Mouse (Mus musculus) CH12.LX (cell line): Measurements from ENCODE around the gene Coa4. TPM values are rescaled to one million over a fixed set of nuclear protein-coding genes. Genes with fewer than 3 reads are reported as not detected.
A peak's percentile ranks its signal among the peaks of the same experiment; 100 is the strongest.

Source experiments
- DNase-seq: peaks from one replicate; pipeline ENCODE4 v3.0.0-alpha.2; 2013; ENCODE audit errors: extremely low read depth
- H3K27ac ChIP-seq: 2 replicates; pipeline ENCODE4 v1.5.1; 2012; ENCODE audit warnings: low read depth, mild to moderate bottlenecking, control low read depth, moderate library complexity; ENCODE audit not compliant: insufficient read depth
- H3K27me3 ChIP-seq: replicated peaks from 2 replicates; pipeline ENCODE3; 2012; ENCODE audit warnings: inconsistent platforms
- H3K36me3 ChIP-seq, 2 experiments: replicated peaks in 1 of 2; 2 replicates each; pipeline versions ENCODE3 to v1.6.1; 2012; ENCODE audit warnings: inconsistent platforms in 1 of 2, low read length in 1 of 2, mild to moderate bottlenecking in 1 of 2, mixed read lengths in 1 of 2, moderate library complexity in 1 of 2; ENCODE audit not compliant: control insufficient read depth in 1 of 2, insufficient read depth in 1 of 2
- H3K4me1 ChIP-seq, 2 experiments: 2 replicates each; pipeline ENCODE4 v1.6.1; 2012; ENCODE audit warnings: inconsistent platforms in 1 of 2, moderate library complexity in 1 of 2; ENCODE audit not compliant: insufficient read depth in 2 of 2, control insufficient read depth in 1 of 2
- H3K4me2 ChIP-seq: 2 replicates; pipeline ENCODE4 v1.6.1; 2012; ENCODE audit warnings: low read depth, mild to moderate bottlenecking, control low read depth; ENCODE audit not compliant: poor library complexity, insufficient read depth, severe bottlenecking
- H3K4me3 ChIP-seq, 3 experiments: fragments of 150-350 bp in 1 of 3; sonication (generic) in 1 of 3; replicated peaks in 1 of 3; 2 replicates each; pipeline versions ENCODE3 to v1.5.1; 2011 to 2012; ENCODE audit warnings: low read depth in 2 of 3, low read length in 2 of 3, mild to moderate bottlenecking in 2 of 3, moderate library complexity in 2 of 3, control low read depth in 1 of 3, improper control_type of control experiment in 1 of 3, inconsistent platforms in 1 of 3, mixed read lengths in 1 of 3; ENCODE audit not compliant: poor library complexity in 1 of 3
- H3K79me2 ChIP-seq: replicated peaks from 2 replicates; pipeline ENCODE4 v1.6.1; 2012; ENCODE audit warnings: mild to moderate bottlenecking, moderate library complexity; ENCODE audit not compliant: control insufficient read depth, poor library complexity, insufficient read depth, severe bottlenecking; ENCODE audit errors: extremely low read depth
- H3K9ac ChIP-seq: 2 replicates; pipeline ENCODE4 v1.6.1; 2012; ENCODE audit warnings: low read depth, mild to moderate bottlenecking, control low read depth, moderate library complexity; ENCODE audit not compliant: insufficient read depth
- H3K9me3 ChIP-seq: replicated peaks from 2 replicates; pipeline ENCODE3; 2012; ENCODE audit warnings: low read length, inconsistent platforms, mixed read lengths
- CTCF ChIP-seq, 2 experiments: IDR thresholded peaks in 1 of 2; conservative IDR thresholded peaks in 1 of 2; 2 replicates each; pipeline ENCODE4 v1.5.1; 2011 to 2012; ENCODE audit warnings: low read depth in 2 of 2, low read length in 2 of 2, improper control_type of control experiment in 1 of 2, inconsistent platforms in 1 of 2, mild to moderate bottlenecking in 1 of 2, moderate library complexity in 1 of 2
- E2F4 ChIP-seq: IDR thresholded peaks from 2 replicates; pipeline ENCODE4 v1.6.1; 2011; ENCODE audit warnings: low read depth, low read length, improper control_type of control experiment; ENCODE audit not compliant: insufficient replicate concordance
- ETS1 ChIP-seq: conservative IDR thresholded peaks from 2 replicates; pipeline ENCODE4 v1.6.1; 2012; ENCODE audit warnings: low read depth, mild to moderate bottlenecking, inconsistent platforms, low read length, improper control_type of control experiment, moderate library complexity
- GABPA ChIP-seq: IDR thresholded peaks from 2 replicates; pipeline ENCODE4 v1.6.1; 2012; ENCODE audit warnings: low read depth, low read length, improper control_type of control experiment, inconsistent platforms; ENCODE audit not compliant: insufficient replicate concordance
- HCFC1 ChIP-seq: IDR thresholded peaks from 2 replicates; pipeline ENCODE4 v1.6.1; 2012; ENCODE audit warnings: low read depth, mild to moderate bottlenecking, inconsistent platforms, low read length, improper control_type of control experiment
- IRF4 ChIP-seq: IDR thresholded peaks from 2 replicates; pipeline ENCODE4 v1.6.1; 2014; ENCODE audit warnings: low read depth, mild to moderate bottlenecking, inconsistent platforms, low read length, improper control_type of control experiment
- JUND ChIP-seq: conservative IDR thresholded peaks from 2 replicates; pipeline ENCODE4 v1.6.1; 2011; ENCODE audit warnings: low read depth, low read length, improper control_type of control experiment
- MAFK ChIP-seq: IDR thresholded peaks from 2 replicates; pipeline ENCODE4 v1.6.1; 2011; ENCODE audit warnings: low read length, improper control_type of control experiment; ENCODE audit not compliant: insufficient replicate concordance
- MAZ ChIP-seq: IDR thresholded peaks from 2 replicates; pipeline ENCODE4 v1.6.1; 2012; ENCODE audit warnings: low read depth, mild to moderate bottlenecking, inconsistent platforms, low read length, improper control_type of control experiment, moderate library complexity
- MEF2A ChIP-seq: IDR thresholded peaks from 2 replicates; pipeline ENCODE4 v1.6.1; 2014; ENCODE audit warnings: low read depth, mild to moderate bottlenecking, inconsistent platforms, low read length, improper control_type of control experiment, borderline replicate concordance
- MXI1 ChIP-seq: IDR thresholded peaks from 2 replicates; pipeline ENCODE4 v1.6.1; 2011; ENCODE audit warnings: mild to moderate bottlenecking, low read depth, low read length, improper control_type of control experiment
- MYC ChIP-seq: IDR thresholded peaks from 2 replicates; pipeline ENCODE4 v1.6.1; 2011; ENCODE audit warnings: low read depth, mild to moderate bottlenecking, improper control_type of control experiment, low read length
- NELFE ChIP-seq: IDR thresholded peaks from 2 replicates; pipeline ENCODE4 v1.6.1; 2011; ENCODE audit warnings: low read depth, low read length, improper control_type of control experiment
- PAX5 ChIP-seq: IDR thresholded peaks from 2 replicates; pipeline ENCODE4 v1.6.1; 2012; ENCODE audit warnings: low read length, inconsistent platforms, mixed read lengths
- POLR2AphosphoS2 ChIP-seq: IDR thresholded peaks from 2 replicates; pipeline ENCODE4 v1.6.1; 2011; ENCODE audit warnings: low read depth, low read length, improper control_type of control experiment
- RCOR1 ChIP-seq: conservative IDR thresholded peaks from 2 replicates; pipeline ENCODE4 v1.6.1; 2012; ENCODE audit warnings: low read depth, mild to moderate bottlenecking, inconsistent platforms, low read length, improper control_type of control experiment
- SIN3A ChIP-seq: IDR thresholded peaks from 2 replicates; pipeline ENCODE4 v1.6.1; 2012; ENCODE audit warnings: low read length, improper control_type of control experiment, inconsistent platforms
- SMC3 ChIP-seq: IDR thresholded peaks from 2 replicates; pipeline ENCODE4 v1.6.1; 2011; ENCODE audit warnings: low read depth, low read length, improper control_type of control experiment
- TBP ChIP-seq: conservative IDR thresholded peaks from 2 replicates; pipeline ENCODE4 v1.6.1; 2011; ENCODE audit warnings: low read depth, low read length, improper control_type of control experiment
- TCF12 ChIP-seq: IDR thresholded peaks from 2 replicates; pipeline ENCODE4 v1.6.1; 2014; ENCODE audit warnings: low read depth, mild to moderate bottlenecking, inconsistent platforms, low read length, improper control_type of control experiment
- UBTF ChIP-seq: IDR thresholded peaks from 2 replicates; pipeline ENCODE4 v1.6.1; 2012; ENCODE audit warnings: low read depth, mild to moderate bottlenecking, inconsistent platforms, low read length, improper control_type of control experiment, moderate library complexity
- USF1 ChIP-seq: IDR thresholded peaks from 2 replicates; pipeline ENCODE4 v1.6.1; 2014; ENCODE audit warnings: low read depth, mild to moderate bottlenecking, inconsistent platforms, low read length, improper control_type of control experiment
- ZC3H11A ChIP-seq: IDR thresholded peaks from 2 replicates; pipeline ENCODE4 v1.6.1; 2012; ENCODE audit warnings: low read depth, mild to moderate bottlenecking, inconsistent platforms, low read length, improper control_type of control experiment
- ZKSCAN1 ChIP-seq: IDR thresholded peaks from 2 replicates; pipeline ENCODE4 v1.6.1; 2012; ENCODE audit warnings: low read depth, inconsistent platforms, low read length, improper control_type of control experiment, borderline replicate concordance
- ZMIZ1 ChIP-seq: IDR thresholded peaks from 2 replicates; pipeline ENCODE4 v1.6.1; 2012; ENCODE audit warnings: low read depth, mild to moderate bottlenecking, inconsistent platforms, low read length, improper control_type of control experiment
- dilution Hi-C: fragments of 300-500 bp; cut with MboI; formaldehyde crosslinking; loops from 2 replicates; pipeline ENCODE4 v1.14.3; 2020; ENCODE audit warnings: low sequenced_read_pairs; ENCODE audit not compliant: extremely low pct_unique_long_range_greater_than_20kb, extremely low pct_ligation_motif_present
- in situ Hi-C: fragments of 300-500 bp; cut with MboI; formaldehyde crosslinking; loops from 3 replicates; pipeline ENCODE4 v1.14.3; 2019; ENCODE audit warnings: low sequenced_read_pairs, low pct_ligation_motif_present, low pct_unique_long_range_greater_than_20kb, mixed read lengths
- polyA plus RNA-seq: library from polyadenylated mRNA; unstranded; fragments of >175 nt; gene quantifications from 2 replicates; pipeline ENCODE4 v1.2.1, GENCODE M21; 2012; ENCODE audit warnings: low read depth; ENCODE audit not compliant: insufficient read length
- total RNA-seq, 2 experiments: library from RNA; depleted of rRNA; stranded (reverse); fragments of 300-350 nt in 1 of 2; fragments of >200 nt in 1 of 2; gene quantifications; 2 replicates each; pipeline ENCODE4 v1.2.3; 2012 to 2014

The Coa4 gene
- total and polyA plus RNA-seq, 3 experiments, result 22.9 to 24.1 (median 24.1) TPM

DNA sequence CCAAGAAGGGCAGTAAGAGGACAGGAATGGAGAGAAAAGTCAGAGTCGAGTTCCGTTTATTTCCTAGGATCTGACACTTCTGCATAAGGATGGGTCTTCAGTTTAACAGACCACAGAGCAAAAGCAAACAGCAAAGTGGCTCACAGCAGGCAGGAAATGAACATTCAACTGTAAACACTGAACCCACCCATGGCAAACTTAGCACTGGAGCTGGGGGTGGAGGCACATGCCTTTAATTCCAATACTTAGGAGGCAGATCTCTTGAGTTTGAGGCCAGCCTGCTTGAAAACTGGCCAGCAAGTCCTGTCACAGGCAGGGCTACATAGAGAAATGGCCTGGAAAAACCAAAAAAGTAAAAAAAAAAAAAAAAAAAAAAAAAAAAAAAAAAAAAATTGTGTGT, 3.4 kb upstream of the Coa4 start:
- no peak overlapping the region for H3K9ac ChIP-seq
- H3K4me3 ChIP-seq, result no peak overlapping the region
- peaks cover 0 to 12% of the 10 kb centered on the region in 2 experiments for H3K36me3 ChIP-seq
- in situ Hi-C loops (no loop called here), dilution Hi-C loops (no loop called here)
- no peak overlapping the region for H3K27ac ChIP-seq
- H3K4me1 ChIP-seq, result peaks cover 0 to 13% of the 10 kb centered on the region in 2 experiments; a peak in 2 of 4 replicates
- no peak overlapping the region for H3K4me2 ChIP-seq
- no peaks in the 10 kb centered on the region for H3K9me3 ChIP-seq
- TF ChIP-seq ZMIZ1, result no peak
- TF ChIP-seq PAX5, result no peak
- no peak for TF ChIP-seq SMC3
- TF ChIP-seq POLR2AphosphoS2, result no peak
- no peak for TF ChIP-seq MXI1
- no peak for TF ChIP-seq IRF4
- TF ChIP-seq ZC3H11A, result no peak
- 0 out of 2 replicates have a peak, but pooled peaks cover 5% of the 10 kb centered on the region for H3K79me2 ChIP-seq
- H3K27me3 ChIP-seq, result no peaks in the 10 kb centered on the region
- no peak for DNase-seq

DNA sequence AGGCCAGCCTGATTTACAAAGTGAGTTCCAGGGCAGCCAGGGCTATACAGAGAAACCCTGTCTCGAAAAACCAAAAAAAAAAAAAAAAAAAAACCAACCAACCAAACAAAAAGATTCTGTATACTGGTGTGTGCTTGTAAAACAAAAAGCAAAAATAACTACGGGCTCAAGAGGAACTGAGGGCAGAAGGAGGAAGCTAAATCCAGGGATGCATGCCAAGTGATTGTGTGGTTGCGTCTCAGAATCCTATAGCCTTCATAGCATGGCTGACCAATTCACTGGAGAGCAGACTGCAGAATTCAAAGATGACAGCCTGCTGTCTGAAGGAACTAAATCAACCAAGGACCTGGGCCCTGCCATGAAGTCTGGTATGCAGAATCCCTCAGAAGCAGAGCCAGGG, 2.7 kb upstream of the Coa4 start:
- in situ Hi-C loops, result no loop called here
- no peak for DNase-seq
- no peak overlapping the region for H3K27ac ChIP-seq

DNA sequence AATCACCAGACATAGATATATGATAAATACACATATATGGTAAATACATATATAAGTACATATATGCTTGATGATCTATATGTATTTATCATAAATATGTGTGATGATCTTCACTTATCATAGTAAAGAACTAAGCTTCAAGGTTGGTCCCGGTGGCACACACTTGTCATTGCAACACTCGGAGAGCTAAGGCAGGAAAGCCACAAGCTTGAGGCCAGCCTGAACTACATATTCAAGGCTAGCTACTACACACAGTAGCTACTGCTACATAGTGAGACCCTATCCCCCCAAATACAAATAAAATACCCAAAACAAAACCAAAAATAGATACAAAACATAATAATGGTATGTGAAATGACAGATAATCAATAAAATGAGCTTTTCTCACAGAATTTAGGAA, 1.0 kb upstream of the Coa4 start:
- Histone ChIP-seq H3K9me3 (no peaks in the 10 kb centered on the region), H3K4me3 (peak overlapping the region in 2 of 3 experiments; percentile 75 to 89), H3K9ac (peak overlapping the region; percentile 59; the same call in 1 of the 2 replicates), H3K27me3 (no peaks in the 10 kb centered on the region), H3K79me2 (0 out of 2 replicates have a peak, but pooled peaks cover 5% of the 10 kb centered on the region), H3K4me1 (peaks cover 0 to 13% of the 10 kb centered on the region in 2 experiments; a peak in 2 of 4 replicates), H3K27ac (no peak overlapping the region), H3K36me3 (peaks cover 15 to 33% of the 10 kb centered on the region in 2 experiments), H3K4me2 (peak overlapping the region; percentile 95)
- dilution Hi-C loops (no loop called here), in situ Hi-C loops (loop anchor here (5.0 kb wide), 2 partner anchors 46 to 116 kb away; no protein-coding TSS in a partner anchor)
- DNase-seq, result peak; percentile 12
- TF ChIP-seq TCF12 (no peak), GABPA (no peak), RCOR1 (no peak), MEF2A (no peak), MAZ (no peak), HCFC1 (no peak), E2F4 (no peak), CTCF (conservative IDR thresholded peaks at IDR 0.05 in 1 of 2, IDR thresholded peaks at IDR 0.05 in 1 of 2; ENCODE audit: low read depth in 2 of 2, low read length in 2 of 2) (no peak), ZMIZ1 (no peak), TBP (no peak), MYC (no peak)

More for the DNA sequence above, 2.7 kb upstream of the Coa4 start:
- no peak overlapping the region for H3K4me3 ChIP-seq
- peaks cover 0 to 13% of the 10 kb centered on the region in 2 experiments; a peak in 2 of 4 replicates for H3K4me1 ChIP-seq
- H3K79me2 ChIP-seq, result 0 out of 2 replicates have a peak, but pooled peaks cover 5% of the 10 kb centered on the region
- no peak overlapping the region for H3K9ac ChIP-seq
- no peaks in the 10 kb centered on the region for H3K27me3 ChIP-seq
- dilution Hi-C loops, result no loop called here
- TF ChIP-seq RCOR1 (no peak), MAZ (no peak), ZKSCAN1 (no peak), UBTF (no peak), TCF12 (no peak), SIN3A (no peak), USF1 (no peak), POLR2AphosphoS2 (no peak), MAFK (no peak), MYC (no peak), ETS1 (no peak), NELFE (no peak), JUND (no peak), SMC3 (no peak), CTCF (conservative IDR thresholded peaks at IDR 0.05 in 1 of 2, IDR thresholded peaks at IDR 0.05 in 1 of 2; ENCODE audit: low read depth in 2 of 2, low read length in 2 of 2) (no peak), MEF2A (no peak)
- H3K4me2 ChIP-seq, result no peak overlapping the region
- peaks cover 5 to 19% of the 10 kb centered on the region in 2 experiments for H3K36me3 ChIP-seq
- no peaks in the 10 kb centered on the region for H3K9me3 ChIP-seq
